Mouse (Mus musculus) adrenal gland, postnatal 25 days (tissue): ENCODE results near the gene H2al1m. TPM values are rescaled to one million over a fixed set of nuclear protein-coding genes. Genes with fewer than 3 reads are reported as not detected.
"Not testable (repeated sequence)": the region's sequence is repeated elsewhere in the genome, so short reads cannot be mapped to it uniquely, and the experiment has no call there.

Experiments used
- DNase-seq: peaks from one replicate; pipeline ENCODE4 v3.0.0; 2021; ENCODE audit warnings: mixed read lengths
- long read RNA-seq: library from polyadenylated mRNA; stranded (forward); transcript quantifications from one replicate; pipeline ENCODE4 v2.0.0, GENCODE M21; 2021
- total RNA-seq: library from RNA; stranded (reverse); gene quantifications from 2 replicates; pipeline ENCODE4 v1.2.3, GENCODE M21; 2021

Gene H2al1m
- total RNA-seq = not detected in 2 replicates
- long read RNA-seq = 0 reads

DNA sequence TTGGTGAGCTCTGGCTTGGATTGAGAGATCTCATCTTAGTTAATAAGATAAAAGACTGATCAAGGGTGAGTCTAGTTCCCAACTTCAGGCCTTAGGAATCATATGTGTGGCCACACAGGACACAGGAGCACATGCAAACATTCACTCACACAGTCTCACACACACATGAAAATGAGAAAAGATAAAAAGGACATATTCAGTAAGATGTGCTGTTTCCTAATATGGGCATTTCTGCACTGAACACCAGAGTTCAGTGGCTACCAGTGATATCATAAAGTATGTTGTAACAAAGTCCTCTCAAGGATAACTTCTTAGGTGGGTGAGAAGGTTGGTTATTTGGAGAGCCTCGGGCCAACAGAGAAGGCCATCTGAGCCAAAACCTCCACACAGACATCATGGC is at the start of gene H2al1m:
Gene H2al1m (plus strand): TSS at position 301 of the 400 bp plus-strand sequence.
- not testable (repeated sequence) for DNase-seq

DNA sequence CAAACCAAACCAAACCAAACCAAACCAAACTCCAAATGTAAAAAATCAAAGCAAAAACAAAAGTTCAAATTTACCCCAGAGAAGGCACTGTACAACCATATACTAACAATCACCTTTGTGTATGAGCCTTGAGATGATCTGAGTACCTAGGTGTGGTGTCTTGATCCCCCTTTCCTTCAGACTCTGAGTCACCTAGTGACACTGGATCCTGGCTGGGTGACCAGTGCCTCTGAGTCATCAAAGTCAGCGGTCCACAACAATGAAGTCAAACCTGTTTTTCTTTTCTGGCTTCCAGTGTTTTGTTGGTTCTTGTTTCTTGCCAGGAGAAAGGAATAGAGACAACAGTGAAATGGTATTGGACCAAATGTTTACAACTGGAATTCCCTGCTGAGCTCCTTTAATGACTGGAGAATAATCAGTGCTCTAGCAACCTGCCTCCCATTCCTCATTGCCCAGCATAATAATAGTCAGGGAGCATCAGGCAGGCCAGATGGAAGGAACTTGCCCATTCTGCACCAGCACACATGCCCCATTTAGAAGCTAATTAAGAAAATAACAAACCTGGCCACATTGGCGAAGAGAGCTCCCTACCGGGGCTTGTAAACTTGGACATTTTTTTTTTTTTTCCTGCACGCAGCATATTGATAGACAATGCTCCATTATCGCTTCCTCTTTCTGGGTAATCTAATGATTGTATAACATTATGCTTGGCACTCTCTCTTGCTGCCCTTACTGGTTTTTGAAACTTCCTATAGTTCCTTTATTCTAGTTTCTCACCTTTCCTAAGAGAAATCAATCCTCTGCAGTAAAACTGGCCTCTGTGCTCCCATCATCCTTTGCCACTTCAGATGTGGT is 42.6 kb upstream of the H2al1m start:
- DNase-seq = no peak

DNA sequence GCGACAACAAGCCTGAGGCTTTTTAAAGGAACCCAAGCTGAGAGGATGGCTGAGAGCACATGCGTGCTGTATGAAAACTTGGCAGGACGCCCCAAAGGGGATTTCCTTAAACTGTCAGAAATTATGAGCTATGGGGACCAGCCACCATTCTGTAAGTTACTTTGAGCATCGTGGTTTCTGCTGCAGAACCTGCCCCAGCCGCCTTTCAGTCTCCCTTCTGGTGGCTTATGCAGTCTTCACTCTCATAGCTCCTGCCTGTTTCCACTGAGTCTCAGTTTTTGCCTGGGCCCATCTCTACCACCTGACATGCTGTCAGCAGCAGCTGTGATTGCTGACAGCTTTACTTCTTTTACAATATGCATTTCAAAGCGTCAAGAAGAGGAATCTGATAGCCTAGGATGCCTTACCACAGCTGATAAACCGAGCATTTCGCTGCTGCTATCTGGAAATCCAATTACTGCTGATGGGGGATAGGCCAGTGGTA is 40.1 kb upstream of the H2al1m start:
- no peak for DNase-seq

DNA sequence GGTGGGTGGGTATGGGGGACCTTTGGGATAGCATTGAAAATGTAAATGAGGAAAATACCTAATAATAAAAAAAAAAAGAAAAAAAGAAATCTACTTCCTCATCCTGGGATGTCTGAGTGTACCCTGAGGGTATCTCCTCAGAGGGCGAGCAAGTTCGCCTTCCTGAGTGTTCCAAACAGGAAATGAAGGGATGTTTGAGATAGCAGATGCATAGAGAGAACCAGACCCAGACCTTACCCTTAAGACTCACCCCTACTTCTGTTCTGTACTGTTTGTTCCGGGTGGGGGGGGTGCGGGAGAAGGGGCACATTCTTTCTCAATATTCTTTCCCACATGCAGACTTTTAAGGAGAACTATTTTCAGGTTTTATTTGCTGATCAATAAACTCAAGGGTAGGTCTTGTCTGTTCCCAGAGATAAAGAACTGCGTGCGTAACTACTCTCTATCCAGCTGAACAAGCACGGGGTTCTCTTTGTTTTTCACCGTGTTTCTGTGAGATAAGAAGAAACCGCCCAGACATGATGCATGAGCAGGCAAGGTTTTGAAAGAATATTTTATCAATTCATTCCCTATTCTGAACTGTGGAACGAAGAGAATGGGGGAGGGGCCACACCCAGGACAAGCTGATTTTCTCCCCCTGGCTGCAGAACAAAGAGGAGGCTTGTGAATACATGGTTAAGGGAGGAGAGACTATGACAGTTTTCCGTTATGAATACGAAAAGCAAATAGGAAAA is 38.8 kb upstream of the H2al1m start:
- DNase-seq = no peak

DNA sequence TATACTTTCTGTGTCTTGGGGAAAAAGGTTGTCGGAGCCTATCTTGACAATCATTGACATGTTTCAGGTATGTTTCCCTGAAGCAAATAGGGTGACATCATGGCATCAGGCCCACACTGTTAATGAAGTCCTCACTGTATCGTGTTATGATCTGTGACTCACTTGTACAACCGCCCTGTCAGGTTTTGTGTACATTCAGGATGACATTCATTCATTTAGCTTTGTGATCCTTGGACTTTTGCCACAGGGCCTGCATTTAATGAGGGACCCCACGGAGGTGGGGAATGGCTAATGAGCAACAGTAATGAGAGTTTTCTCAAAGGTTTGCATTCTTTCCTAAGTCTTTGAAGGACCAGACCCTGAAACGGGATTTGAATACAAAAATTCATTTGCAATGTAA is 34.7 kb upstream of the H2al1m start:
- no peak for DNase-seq

DNA sequence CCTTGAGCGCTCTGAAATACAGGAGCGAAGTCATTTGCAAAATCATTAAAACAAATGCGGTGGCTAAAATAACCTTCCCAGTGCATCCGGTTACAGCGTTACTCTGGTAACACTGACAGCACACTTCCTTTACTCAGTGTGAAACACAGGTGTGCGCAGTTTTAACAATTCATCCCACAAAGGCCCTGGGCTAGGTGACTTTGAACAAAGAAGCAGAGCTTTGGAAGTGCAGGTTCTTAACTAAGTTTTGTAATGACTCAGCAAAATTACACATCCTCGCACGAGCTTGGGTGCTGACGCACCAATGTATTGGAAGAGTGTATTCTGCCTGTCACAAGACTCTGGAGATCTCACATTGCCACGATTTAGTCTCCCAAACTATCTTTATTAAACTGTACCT is 29.6 kb upstream of the H2al1m start:
- DNase-seq = no peak

DNA sequence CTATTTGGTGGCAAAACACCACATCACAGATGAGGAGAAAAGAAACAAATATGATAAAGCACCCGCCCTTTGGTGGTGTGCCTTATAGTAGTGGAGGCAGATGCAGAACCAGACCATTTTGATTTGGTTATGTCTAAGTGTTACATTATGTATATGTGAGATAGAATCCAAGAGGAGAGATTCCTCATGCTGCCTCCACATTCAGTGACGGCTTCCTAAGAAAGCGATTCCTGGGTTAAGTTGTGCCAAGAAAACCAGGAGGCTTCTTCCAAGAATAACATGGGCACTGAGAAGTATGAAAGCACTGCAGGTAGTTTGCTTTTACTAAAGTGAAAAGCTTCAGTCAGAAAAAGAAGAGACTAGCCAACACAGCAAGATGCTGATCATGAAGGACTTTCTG is 28.7 kb upstream of the H2al1m start:
- no peak for DNase-seq

DNA sequence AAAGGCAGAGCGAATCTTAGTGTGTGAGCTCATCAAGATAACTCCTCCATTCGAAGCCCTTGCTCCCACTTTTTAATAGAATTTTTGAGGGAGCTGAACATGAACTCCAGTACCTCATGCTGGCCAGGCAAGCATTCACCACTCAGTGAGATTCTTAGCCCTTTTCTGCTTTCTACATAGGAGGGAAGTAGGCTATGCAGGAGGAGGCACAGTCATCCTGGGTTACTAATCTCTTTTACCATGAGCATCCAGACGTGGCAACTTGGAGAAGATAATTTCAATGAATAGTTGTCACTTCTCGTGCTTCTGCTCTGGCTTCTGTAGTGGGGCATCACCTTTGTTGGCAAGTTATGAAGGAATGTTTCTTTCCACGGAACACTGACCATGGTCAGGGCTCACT is 26.8 kb upstream of the H2al1m start, which contains the start of gene Gm14862:
Gene Gm14862 (minus strand): TSS at position 134 of the 400 bp plus-strand sequence.
- no peak for DNase-seq

DNA sequence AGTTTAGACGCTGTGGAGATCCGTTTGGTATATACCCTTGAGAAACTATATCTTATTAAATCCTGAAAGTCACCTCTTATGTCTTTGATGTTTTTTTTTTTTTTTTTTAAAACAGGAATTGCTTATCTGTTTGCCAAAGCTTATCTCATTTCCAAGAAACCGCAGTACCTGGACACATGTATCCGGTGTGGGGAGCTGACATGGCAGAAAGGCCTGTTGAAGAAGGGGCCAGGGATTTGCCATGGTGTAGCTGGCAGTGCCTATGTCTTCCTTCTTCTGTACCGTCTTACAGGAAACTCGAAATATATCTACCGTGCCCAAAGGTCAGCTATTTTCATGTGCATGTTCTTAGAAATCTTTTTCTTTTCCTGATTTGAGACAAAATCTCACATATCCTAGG is 25.7 kb upstream of the H2al1m start:
- DNase-seq = no peak

DNA sequence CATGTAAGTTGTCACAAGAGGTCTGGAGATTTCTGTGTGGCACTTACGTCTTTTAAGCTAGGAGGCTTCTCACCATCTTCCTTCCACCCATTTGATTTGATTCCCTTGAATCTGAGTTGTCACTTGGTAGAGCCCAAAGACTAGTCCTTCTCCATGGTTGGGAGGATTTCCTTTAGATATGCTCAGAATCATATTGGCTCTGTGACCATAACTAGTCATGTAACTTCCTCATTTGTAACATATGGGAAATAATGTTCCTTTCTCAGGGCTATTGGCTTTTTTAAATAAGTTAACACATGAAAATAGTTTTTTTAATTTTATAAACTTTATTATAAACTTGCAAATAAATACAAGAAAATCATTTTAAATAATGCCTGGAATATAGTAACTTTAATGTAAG is 24.3 kb upstream of the H2al1m start:
- DNase-seq = no peak

DNA sequence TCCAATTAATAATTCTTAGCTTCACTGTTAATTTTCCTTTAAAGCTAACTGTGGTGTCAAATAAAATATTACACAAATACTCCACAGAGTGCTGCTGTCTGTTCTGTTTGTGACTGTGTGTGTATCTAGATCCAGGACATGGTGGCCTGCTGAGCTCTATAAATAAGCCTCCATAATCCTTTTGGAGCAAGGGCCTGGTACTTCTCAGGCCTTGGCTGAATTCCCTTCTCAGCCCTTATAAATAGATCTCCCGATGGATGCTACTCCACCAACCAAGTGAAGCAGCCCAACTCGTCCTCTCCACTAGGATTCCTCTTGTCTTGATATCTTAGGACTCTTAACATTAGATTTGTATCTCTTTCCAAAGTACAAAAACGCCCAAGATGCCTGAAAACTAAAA is 12.5 kb upstream of the H2al1m start:
- DNase-seq = no peak

DNA sequence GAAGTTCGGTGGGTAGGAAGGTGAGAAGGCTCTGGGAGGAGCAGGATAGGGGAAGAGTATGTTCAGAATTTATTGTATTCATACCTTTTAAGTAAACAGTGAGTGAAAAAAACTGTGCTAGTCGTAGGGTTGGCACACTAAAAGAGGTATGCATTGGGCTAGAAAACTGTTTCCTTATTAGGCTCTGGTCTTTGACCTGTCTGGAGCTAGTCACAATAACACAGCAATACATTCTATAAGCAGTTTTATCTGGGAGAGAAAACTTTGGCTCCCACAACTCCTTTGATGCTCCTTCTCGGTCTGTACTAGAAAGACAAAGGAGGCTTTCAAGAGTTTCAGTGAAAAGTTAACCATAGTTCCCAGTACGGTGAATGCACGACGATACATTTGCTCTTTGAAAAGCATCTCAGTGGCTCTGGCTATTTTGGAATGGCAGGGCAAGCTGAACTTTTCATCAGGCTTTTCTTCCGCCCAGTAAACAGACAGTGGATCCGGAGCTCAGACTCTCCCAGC is 11.6 kb upstream of the H2al1m start:
- DNase-seq = no peak

DNA sequence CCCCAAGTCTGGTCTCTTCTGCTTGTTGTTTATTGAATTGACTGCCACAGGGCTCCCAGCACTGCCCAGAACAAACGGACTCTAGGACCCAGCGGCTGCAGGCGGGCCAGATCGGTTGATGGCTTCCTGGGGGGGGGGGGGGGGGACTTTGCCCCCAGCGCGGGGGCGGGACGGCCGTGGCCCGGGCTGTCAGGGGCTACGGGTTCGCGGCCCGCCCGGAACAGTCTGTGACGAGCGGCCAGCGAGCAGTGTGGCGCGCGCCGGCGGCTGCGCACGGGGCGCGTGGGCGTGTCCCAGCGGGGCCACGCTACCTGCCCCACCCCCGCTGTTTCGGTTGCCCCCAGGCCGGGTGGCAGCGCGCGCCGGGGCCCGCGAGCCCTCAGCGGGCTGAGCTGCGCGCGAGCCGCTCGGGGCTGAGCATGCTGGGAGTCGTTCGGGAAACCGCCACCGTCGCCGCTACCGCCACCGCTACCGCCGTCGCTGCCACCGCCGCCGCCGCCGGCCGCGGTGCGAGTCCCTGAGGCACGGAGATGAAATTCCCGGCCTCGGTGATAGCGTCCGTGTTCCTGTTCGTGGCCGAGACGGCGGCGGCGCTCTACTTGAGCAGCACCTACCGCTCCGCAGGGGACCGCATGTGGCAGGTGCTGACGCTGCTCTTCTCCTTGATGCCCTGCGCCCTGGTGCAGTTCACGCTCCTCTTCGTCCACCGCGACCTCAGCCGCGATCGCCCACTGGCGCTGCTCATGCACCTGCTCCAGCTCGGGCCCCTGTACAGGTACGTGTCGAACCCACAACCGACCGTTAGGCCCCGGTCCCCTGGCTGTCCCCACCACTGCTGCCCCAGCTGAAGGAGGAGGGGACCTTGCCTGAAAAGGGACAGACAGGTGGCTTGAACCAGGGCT is 10.9 kb upstream of the H2al1m start, which contains the start of gene Xk:
Gene Xk (plus strand): TSS at position 297 of the 902 bp plus-strand sequence.
- DNase-seq = peak; percentile 58

DNA sequence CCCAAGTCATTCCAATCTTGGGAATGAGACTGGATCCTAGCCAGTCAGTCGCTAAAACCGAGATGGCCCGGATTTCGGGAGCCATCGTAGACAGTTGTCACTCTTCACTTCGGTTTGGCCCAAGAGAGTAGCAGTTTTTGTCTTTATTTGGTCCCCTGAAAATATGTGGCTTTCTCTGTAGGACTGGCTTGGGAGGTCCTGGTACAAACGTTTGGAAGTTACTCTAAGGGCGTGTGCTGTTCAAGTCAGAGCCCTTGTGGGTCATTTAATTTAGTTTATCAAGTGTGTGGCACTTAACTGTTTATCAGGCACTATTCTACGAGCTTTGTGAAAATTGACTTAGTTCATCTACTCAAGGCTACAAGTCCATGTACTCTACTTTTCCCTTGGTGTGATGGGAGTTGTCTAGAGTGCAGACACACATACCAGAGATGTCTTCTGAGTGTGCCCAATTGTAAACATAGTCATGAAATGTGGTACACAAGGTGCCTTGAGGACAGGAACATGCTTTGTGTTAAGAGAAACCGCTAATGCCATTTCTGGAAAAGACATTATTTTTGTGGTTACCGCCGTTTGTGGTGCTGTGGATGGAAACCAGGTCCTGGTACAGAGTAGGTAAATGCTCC is 10.1 kb upstream of the H2al1m start:
- DNase-seq = no peak

DNA sequence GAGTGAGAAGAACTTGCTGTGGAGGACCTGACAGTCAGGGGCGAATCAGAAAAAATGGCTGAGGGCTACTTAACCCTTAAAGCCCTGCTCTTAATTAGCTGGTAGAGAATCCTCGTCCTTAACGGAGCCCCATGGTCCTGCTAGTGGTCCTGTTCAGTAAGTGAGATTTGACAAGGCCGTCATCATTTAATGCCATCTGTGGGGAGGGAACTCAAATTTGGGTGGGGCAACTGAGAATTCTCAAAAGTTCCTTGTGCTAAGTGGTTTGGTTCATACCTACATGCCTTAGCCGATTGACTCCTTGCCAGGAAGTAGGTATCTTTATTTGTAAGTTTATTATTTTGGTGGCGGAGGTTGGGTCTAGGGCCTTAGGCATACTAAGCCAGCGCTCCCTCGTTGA is 9.2 kb upstream of the H2al1m start:
- DNase-seq = no peak

DNA sequence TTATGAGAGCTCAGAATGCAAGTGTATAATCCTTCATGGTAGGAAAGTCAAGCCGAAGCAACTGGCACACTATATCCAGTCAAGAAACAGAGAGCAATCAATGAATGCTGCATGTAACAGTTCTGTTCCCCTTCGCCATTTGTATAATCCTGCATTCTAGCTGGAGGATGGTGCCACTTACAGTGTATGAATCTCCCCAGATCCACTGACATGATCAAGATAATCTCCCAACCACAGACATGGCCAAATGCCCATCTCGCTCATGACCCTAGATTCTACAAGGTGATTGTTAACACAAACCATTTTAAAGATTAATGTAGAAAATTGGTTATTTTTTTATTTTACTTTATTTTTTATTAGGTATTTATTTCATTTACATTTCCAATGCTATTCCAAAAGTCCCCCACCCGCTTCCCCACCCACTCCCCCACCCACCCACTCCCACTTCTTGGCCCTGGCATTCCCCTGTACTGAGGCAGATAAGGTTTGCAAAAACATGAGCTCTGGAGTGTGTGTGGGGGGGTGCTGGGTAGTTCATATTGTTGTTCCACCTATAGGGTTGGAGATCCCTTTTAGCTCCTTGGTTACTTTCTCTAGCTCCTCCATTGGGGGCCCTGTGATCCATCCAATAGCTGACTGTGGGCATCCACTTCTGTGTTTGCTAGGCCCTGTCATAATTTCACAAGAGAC is 9.7 kb downstream of the H2al1m start:
- DNase-seq = not testable (repeated sequence)

DNA sequence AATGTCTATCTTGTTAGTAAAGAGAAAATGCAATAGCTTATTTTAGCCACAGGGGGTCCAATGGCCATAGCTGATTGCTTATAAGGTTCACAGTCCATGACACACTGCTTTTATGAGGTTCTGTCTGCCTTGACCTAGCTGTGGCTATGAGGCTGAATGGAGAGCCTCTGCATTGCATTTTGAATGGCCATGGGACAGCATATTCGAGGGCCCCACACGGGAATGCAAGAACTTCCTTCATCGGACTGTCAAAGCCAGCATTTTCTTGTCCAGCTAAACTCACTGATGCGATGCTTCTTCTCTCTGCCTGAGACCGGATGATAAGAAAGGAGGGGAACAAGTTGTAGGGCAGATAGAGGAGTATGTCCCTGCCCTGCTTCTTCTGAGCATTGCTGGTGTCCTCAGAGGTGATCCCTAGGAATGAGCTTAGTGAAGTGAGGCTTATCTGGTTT is 14.9 kb downstream of the H2al1m start:
- DNase-seq = no peak

DNA sequence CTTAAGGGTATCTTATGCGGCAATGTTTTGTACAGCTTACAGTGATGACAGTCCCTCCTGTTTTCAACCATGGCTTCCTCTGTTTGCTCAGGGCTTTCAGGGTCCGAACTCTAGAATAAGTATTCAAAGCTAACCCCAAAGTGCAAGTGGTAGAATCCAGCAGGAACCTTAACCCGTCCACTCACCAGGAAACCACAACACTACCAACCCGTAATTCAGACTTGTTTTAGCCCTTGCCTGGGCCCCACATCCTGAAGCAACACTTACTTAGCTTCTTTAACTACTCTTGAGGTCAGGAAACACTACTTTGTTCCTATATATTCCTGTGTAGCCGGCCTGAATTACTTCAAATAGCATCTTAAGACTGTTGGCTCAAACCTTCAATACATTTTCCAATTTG is 19.2 kb downstream of the H2al1m start:
- DNase-seq = no peak

DNA sequence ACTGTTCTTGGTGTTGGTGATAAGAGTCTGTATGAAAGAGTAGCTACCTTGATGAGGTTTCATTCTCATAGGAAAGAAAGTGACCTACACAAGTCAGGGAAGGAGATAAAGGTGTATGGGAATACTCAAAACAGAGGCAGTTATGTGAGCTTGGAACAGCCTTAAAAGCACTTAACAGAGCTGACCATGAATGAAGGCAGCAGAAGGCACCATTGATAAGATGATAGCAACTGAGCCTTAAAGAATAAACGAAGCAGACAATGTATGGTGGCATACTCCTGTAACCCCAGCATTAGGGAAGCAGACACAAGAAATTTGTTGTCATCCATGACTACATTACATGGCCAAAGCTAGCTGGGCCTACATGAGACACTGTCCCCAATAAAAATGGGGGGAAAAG is 19.9 kb downstream of the H2al1m start:
- no peak for DNase-seq

DNA sequence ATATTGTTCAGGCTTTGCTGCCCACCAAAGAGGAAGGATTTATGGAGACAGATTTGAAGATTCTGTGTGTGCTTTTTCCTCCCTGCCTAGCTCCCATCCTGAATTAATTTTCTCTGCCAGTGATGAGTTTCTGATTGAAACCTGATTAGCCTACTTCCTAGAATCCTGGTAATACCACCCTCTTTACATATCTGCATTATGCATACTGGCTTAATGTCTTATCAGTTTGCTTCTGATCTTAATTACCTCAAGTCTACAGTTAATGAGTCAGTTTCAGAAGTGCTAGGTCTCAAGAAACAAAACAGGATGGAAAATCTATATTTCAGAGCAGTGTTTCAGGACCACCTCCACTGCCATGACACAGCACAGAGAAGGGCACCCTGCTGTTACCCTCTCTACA is 32.9 kb downstream of the H2al1m start:
- DNase-seq = not testable (repeated sequence)

DNA sequence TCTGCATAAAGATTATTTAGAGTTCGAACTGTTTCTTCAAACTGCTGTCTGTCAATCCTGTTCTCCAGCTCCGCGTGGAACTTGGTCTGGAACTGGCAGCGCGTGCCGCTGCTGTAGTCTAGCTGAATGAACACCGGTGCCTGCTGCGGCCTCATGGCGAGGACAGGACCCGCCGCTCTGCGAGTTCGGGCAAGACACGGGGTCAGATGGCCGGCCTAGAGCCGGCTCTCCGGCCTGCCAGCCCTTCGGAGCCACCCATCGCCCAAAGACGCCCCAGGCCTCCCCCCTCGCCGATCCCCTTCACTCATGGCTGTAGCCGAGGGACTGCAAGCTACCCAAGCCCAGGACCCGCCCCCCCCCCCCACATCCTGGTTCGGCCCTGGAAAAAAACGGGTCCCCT is 44.4 kb downstream of the H2al1m start:
- DNase-seq = not testable (repeated sequence)
